Mouse (Mus musculus) forebrain, embryonic 11.5 days (tissue): ENCODE results near the gene Hsd11b1. TPM values are rescaled to one million over a fixed set of nuclear protein-coding genes. Genes with fewer than 3 reads are reported as not detected.

Experiments used
- ATAC-seq: fragments of 200-750 bp; cut with Nextera tagmentation; replicated peaks from 2 replicates; pipeline ENCODE4 v1.8.0; 2017; ENCODE audit warnings: moderate TSS enrichment; ENCODE audit not compliant: low FRiP score
- DNase-seq: peaks from one replicate; pipeline ENCODE4 v3.0.0-alpha.2; 2017; ENCODE audit warnings: low spot score
- H3K27ac ChIP-seq: fragments of 300-500 bp; sonication (generic); 2 replicates; pipeline ENCODE4 v1.5.1; 2014; ENCODE audit warnings: low read depth, low read length
- H3K27me3 ChIP-seq: fragments of 300-500 bp; sonication (generic); 2 replicates; pipeline ENCODE4 v1.6.1; 2014; ENCODE audit warnings: mild to moderate bottlenecking, low read length, mixed read lengths; ENCODE audit not compliant: control insufficient read depth, insufficient read depth
- H3K36me3 ChIP-seq: fragments of 300-500 bp; sonication (generic); 2 replicates; pipeline ENCODE4 v1.6.1; 2014; ENCODE audit warnings: mild to moderate bottlenecking, low read length, moderate library complexity, mixed read lengths; ENCODE audit not compliant: control insufficient read depth, insufficient read depth
- H3K4me1 ChIP-seq: fragments of 300-500 bp; sonication (generic); replicated peaks from 2 replicates; pipeline ENCODE4 v1.6.1; 2014; ENCODE audit warnings: low read length, mixed read lengths; ENCODE audit not compliant: control insufficient read depth, insufficient read depth
- H3K4me2 ChIP-seq: fragments of 300-500 bp; sonication (generic); 2 replicates; pipeline ENCODE4 v1.6.1; 2014; ENCODE audit warnings: low read depth, mild to moderate bottlenecking, low read length, moderate library complexity, mixed read lengths; ENCODE audit not compliant: severe bottlenecking
- H3K4me3 ChIP-seq: fragments of 300-500 bp; sonication (generic); 2 replicates; pipeline ENCODE4 v1.5.1; 2014; ENCODE audit warnings: low read depth, low read length
- H3K9ac ChIP-seq: fragments of 300-500 bp; sonication (generic); 2 replicates; pipeline ENCODE4 v1.6.1; 2014; ENCODE audit warnings: low read length
- H3K9me3 ChIP-seq: fragments of 300-500 bp; sonication (generic); 2 replicates; pipeline ENCODE4 v1.6.1; 2016; ENCODE audit warnings: low read length, mixed read lengths; ENCODE audit not compliant: control insufficient read depth
- WGBS: fragments of 180-500 bp; shearing (Covaris S2); extraction: QIAGEN DNeasy Blood & Tissue Kit; methylation state at CpG from one replicate; pipeline ENCODE4 v1.1.7; 2014; 5-methylcytosine and 5-hydroxymethylcytosine counted together
- polyA plus RNA-seq: library from polyadenylated mRNA; unstranded; fragments of >200 nt; fragmentation: Nextera tagmentation; extraction: Ambion mirVana; gene quantifications from 2 replicates; pipeline ENCODE4 v1.2.1, GENCODE M21; 2014

Hsd11b1 gene
- polyA plus RNA-seq, 1 experiment from 2014 or later = not detected

GRCm38 (mm10) chr1:193208178-193208577, 55.7 kb downstream of the Hsd11b1 start:
- ATAC-seq (0 out of 2 replicates have a peak, but pooled peaks have one; percentile 63), DNase-seq (no peak)
- no peaks in the 10 kb centered on the region for H3K4me1 ChIP-seq
- H3K27me3 ChIP-seq = no peaks in the 10 kb centered on the region
- WGBS = 51% methylated on average over 2 of the region's 2 CpGs
- H3K9me3 ChIP-seq = no peaks in the 10 kb centered on the region
- no peaks in the 10 kb centered on the region for H3K36me3 ChIP-seq
- no peak overlapping the region for H3K27ac ChIP-seq
- H3K4me2 ChIP-seq = no peak overlapping the region
- no peak overlapping the region for H3K4me3 ChIP-seq
- no peak overlapping the region for H3K9ac ChIP-seq

DNA sequence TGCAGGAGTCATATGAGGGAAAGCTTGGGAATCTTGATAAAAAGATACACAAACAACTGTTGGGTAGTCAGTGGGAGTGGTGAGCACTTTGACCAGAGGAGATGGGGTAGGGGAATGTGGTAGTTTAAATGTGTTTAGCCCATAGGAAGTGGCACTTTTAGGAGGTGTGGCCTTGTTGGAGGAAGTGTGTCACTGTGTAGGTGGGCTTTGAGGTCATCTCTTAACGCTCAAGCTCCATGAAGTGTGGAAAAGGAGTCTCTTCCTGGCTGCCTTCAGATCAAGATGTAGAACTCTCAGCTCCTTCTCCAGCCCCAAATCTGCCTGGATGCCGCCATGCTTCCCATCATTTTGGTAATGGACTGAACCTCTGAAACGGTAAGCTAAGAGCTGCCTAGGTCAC, 56.4 kb downstream of the Hsd11b1 start, which contains the start of gene Lamb3:
TSS of gene Lamb3 (plus strand) at position 197 of the 400 bp plus-strand sequence.
- WGBS = 96% methylated on average over 3 of the region's 3 CpGs
- no peaks in the 10 kb centered on the region for H3K36me3 ChIP-seq
- H3K4me2 ChIP-seq = no peak within 1 kb of the TSS
- H3K27me3 ChIP-seq = no peaks in the 10 kb centered on the region
- no peak within 1 kb of the TSS for H3K9ac ChIP-seq
- no peaks in the 10 kb centered on the region for H3K9me3 ChIP-seq
- no peak within 1 kb of the TSS for H3K27ac ChIP-seq
- no peak for DNase-seq
- no peak for ATAC-seq
- H3K4me1 ChIP-seq = no peaks in the 10 kb centered on the region
- H3K4me3 ChIP-seq = no peak within 1 kb of the TSS

- Histone ChIP-seq H3K27me3 (no peaks in the 10 kb centered on the region), H3K36me3 (no peaks in the 10 kb centered on the region), H3K4me3 (no peak overlapping the region), H3K9me3 (no peaks in the 10 kb centered on the region), H3K4me1 (no peaks in the 10 kb centered on the region), H3K27ac (no peak overlapping the region), H3K4me2 (no peak overlapping the region), H3K9ac (no peak overlapping the region)
- no peak for DNase-seq
- 84% methylated on average over 2 of the region's 2 CpGs for WGBS
- ATAC-seq = no peak
Measured at GRCm38 (mm10) chr1:193205431-193205830, 58.4 kb downstream of the Hsd11b1 start.

- Histone ChIP-seq H3K4me2 (no peak overlapping the region), H3K36me3 (no peaks in the 10 kb centered on the region), H3K9ac (no peak overlapping the region), H3K9me3 (no peaks in the 10 kb centered on the region), H3K4me3 (no peak overlapping the region), H3K4me1 (no peaks in the 10 kb centered on the region), H3K27ac (no peak overlapping the region), H3K27me3 (no peaks in the 10 kb centered on the region)
- ATAC-seq (no peak), DNase-seq (no peak)
- 75% methylated on average over 2 of the region's 2 CpGs for WGBS
Measured at GRCm38 (mm10) chr1:193203821-193204220, 60.1 kb downstream of the Hsd11b1 start.

GRCm38 (mm10) chr1:193201383-193201778, 62.5 kb downstream of the Hsd11b1 start, which contains the start of gene Traf3ip3:
TSS of gene Traf3ip3 (minus strand) at chr1:193201703.
- H3K4me3 ChIP-seq = no peak within 1 kb of the TSS
- H3K27me3 ChIP-seq = no peaks in the 10 kb centered on the region
- no peaks in the 10 kb centered on the region for H3K4me1 ChIP-seq
- WGBS = 61% methylated on average over 5 of the region's 5 CpGs
- H3K4me2 ChIP-seq = no peak within 1 kb of the TSS
- H3K9me3 ChIP-seq = no peaks in the 10 kb centered on the region
- no peak within 1 kb of the TSS for H3K9ac ChIP-seq
- no peak for ATAC-seq
- H3K27ac ChIP-seq = no peak within 1 kb of the TSS
- no peaks in the 10 kb centered on the region for H3K36me3 ChIP-seq
- no peak for DNase-seq

GRCm38 (mm10) chr1:193200640-193201382, 63.1 kb downstream of the Hsd11b1 start:
- no peak for DNase-seq
- H3K4me1 ChIP-seq = no peaks in the 10 kb centered on the region
- no peak overlapping the region for H3K9ac ChIP-seq
- no peaks in the 10 kb centered on the region for H3K9me3 ChIP-seq
- no peak overlapping the region for H3K4me3 ChIP-seq
- H3K27me3 ChIP-seq = no peaks in the 10 kb centered on the region
- no peaks in the 10 kb centered on the region for H3K36me3 ChIP-seq
- H3K27ac ChIP-seq = no peak overlapping the region
- no peak for ATAC-seq
- WGBS = 85% methylated on average over 8 of the region's 8 CpGs
- H3K4me2 ChIP-seq = no peak overlapping the region

GRCm38 (mm10) chr1:193198312-193198711, 65.6 kb downstream of the Hsd11b1 start:
- H3K9me3 ChIP-seq = no peaks in the 10 kb centered on the region
- no peak overlapping the region for H3K4me3 ChIP-seq
- H3K4me2 ChIP-seq = no peak overlapping the region
- H3K36me3 ChIP-seq = no peaks in the 10 kb centered on the region
- no peak overlapping the region for H3K27ac ChIP-seq
- DNase-seq = no peak
- WGBS = 85% methylated on average over 2 of the region's 2 CpGs
- H3K9ac ChIP-seq = no peak overlapping the region
- H3K4me1 ChIP-seq = no peaks in the 10 kb centered on the region
- no peaks in the 10 kb centered on the region for H3K27me3 ChIP-seq
- no peak for ATAC-seq

- no peaks in the 10 kb centered on the region for H3K4me1 ChIP-seq
- H3K4me2 ChIP-seq = no peak overlapping the region
- 91% methylated on average over 18 of the region's 18 CpGs for WGBS
- DNase-seq (no peak), ATAC-seq (no peak)
- no peaks in the 10 kb centered on the region for H3K36me3 ChIP-seq
- no peaks in the 10 kb centered on the region for H3K9me3 ChIP-seq
- no peak overlapping the region for H3K9ac ChIP-seq
- H3K27ac ChIP-seq = no peak overlapping the region
- no peak overlapping the region for H3K4me3 ChIP-seq
- no peaks in the 10 kb centered on the region for H3K27me3 ChIP-seq
Measured at GRCm38 (mm10) chr1:193197494-193198205, 66.2 kb downstream of the Hsd11b1 start.
